Mouse (Mus musculus) embryonic facial prominence, embryonic 14.5 days (tissue): ENCODE results near the gene Podnl1. TPM values are rescaled to one million over a fixed set of nuclear protein-coding genes. Genes with fewer than 3 reads are reported as not detected.

Experiments
- ATAC-seq: fragments of 200-750 bp; cut with Nextera tagmentation; 2 replicates; pipeline ENCODE4 v1.8.0; 2017; ENCODE audit warnings: low read depth, moderate number of reproducible peaks, moderate TSS enrichment
- DNase-seq: peaks from one replicate; pipeline ENCODE4 v3.0.0-alpha.2; 2015; ENCODE audit warnings: low spot score
- H3K27ac ChIP-seq: fragments of 300-500 bp; sonication (generic); replicated peaks from 2 replicates; pipeline ENCODE4 v1.5.1; 2014; ENCODE audit warnings: low read depth, mild to moderate bottlenecking, low read length, moderate library complexity
- H3K27me3 ChIP-seq: fragments of 300-500 bp; sonication (generic); replicated peaks from 2 replicates; pipeline ENCODE4 v1.6.1; 2014; ENCODE audit warnings: low read length; ENCODE audit not compliant: control insufficient read depth, insufficient read depth
- H3K36me3 ChIP-seq: fragments of 300-500 bp; sonication (generic); 2 replicates; pipeline ENCODE4 v1.6.1; 2014; ENCODE audit warnings: low read length, mixed read lengths; ENCODE audit not compliant: control insufficient read depth, insufficient read depth
- H3K4me1 ChIP-seq: fragments of 300-500 bp; sonication (generic); 2 replicates; pipeline ENCODE4 v1.6.1; 2014; ENCODE audit warnings: antibody characterized with exemption, low read length; ENCODE audit not compliant: control insufficient read depth, insufficient read depth
- H3K4me2 ChIP-seq: fragments of 300-500 bp; sonication (generic); 2 replicates; pipeline ENCODE4 v1.6.1; 2014; ENCODE audit warnings: low read depth, mild to moderate bottlenecking, low read length, moderate library complexity, mixed read lengths
- H3K4me3 ChIP-seq: fragments of 300-500 bp; sonication (generic); 2 replicates; pipeline ENCODE4 v1.5.1; 2014; ENCODE audit warnings: low read depth, mild to moderate bottlenecking, low read length
- H3K9ac ChIP-seq: fragments of 300-500 bp; sonication (generic); 2 replicates; pipeline ENCODE4 v1.6.1; 2014; ENCODE audit warnings: low read depth, mild to moderate bottlenecking, low read length, moderate library complexity, mixed read lengths
- H3K9me3 ChIP-seq: fragments of 300-500 bp; sonication (generic); 2 replicates; pipeline ENCODE4 v1.6.1; 2016; ENCODE audit warnings: low read length; ENCODE audit not compliant: control insufficient read depth
- WGBS: fragments of 180-500 bp; shearing (Covaris S2); extraction: QIAGEN DNeasy Blood & Tissue Kit; methylation state at CpG from one replicate; pipeline ENCODE4 v1.1.7; 2014; 5-methylcytosine and 5-hydroxymethylcytosine counted together
- polyA plus RNA-seq: library from polyadenylated mRNA; unstranded; fragments of >200 nt; fragmentation: Nextera tagmentation; extraction: Ambion mirVana; gene quantifications from 2 replicates; pipeline ENCODE4 v1.2.1, GENCODE M21; 2014

Gene Podnl1
- polyA plus RNA-seq, 1 experiment from 2014 or later = 2.4 TPM

GRCm38 (mm10) chr8:84137848-84138247, 12.1 kb downstream of the Podnl1 start:
- Histone ChIP-seq H3K27me3 (no peaks in the 10 kb centered on the region), H3K4me1 (no peaks in the 10 kb centered on the region), H3K9ac (no peak overlapping the region), H3K27ac (no peak overlapping the region), H3K4me3 (no peak overlapping the region), H3K4me2 (no peak overlapping the region), H3K36me3 (peaks cover 98% of the 10 kb centered on the region), H3K9me3 (no peaks in the 10 kb centered on the region)
- WGBS = 93% methylated on average over 3 of the region's 3 CpGs
- ATAC-seq = no peak
- DNase-seq = no peak

DNA sequence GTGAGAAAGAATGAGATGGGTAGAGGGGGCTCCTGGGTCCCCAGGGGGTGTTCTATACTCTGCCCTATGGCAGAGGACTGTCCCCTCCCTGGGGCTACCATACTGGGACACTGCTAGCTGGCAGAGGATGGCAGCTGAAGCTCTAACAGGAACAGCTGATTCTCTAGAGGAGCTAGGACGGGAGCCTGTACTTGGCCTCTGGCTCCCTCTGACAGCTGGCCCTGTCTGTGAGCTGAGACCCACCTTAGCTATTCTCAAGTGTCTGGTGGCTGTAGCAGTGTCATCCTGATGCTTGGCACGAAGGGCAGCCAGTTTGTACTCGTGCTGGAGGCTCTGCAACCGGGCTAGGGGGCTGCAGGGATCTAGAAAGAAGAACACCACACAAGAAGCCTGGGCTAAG, 15.0 kb downstream of the Podnl1 start:
- peak; percentile 59 for ATAC-seq
- Histone ChIP-seq H3K4me2 (no peak overlapping the region), H3K27ac (no peak overlapping the region), H3K4me1 (no peaks in the 10 kb centered on the region), H3K4me3 (no peak overlapping the region), H3K9me3 (no peaks in the 10 kb centered on the region), H3K27me3 (no peaks in the 10 kb centered on the region), H3K36me3 (peaks cover 95% of the 10 kb centered on the region), H3K9ac (no peak overlapping the region)
- peak; percentile 11 for DNase-seq
- 91% methylated on average over 4 of the region's 4 CpGs for WGBS

- WGBS = 91% methylated on average over 8 of the region's 8 CpGs
- ATAC-seq (no peak), DNase-seq (no peak)
- H3K27ac ChIP-seq = no peak overlapping the region
- no peak overlapping the region for H3K9ac ChIP-seq
- H3K4me1 ChIP-seq = peaks cover 11% of the 10 kb centered on the region
- peaks cover 56% of the 10 kb centered on the region for H3K36me3 ChIP-seq
- no peaks in the 10 kb centered on the region for H3K27me3 ChIP-seq
- H3K4me3 ChIP-seq = no peak overlapping the region
- no peaks in the 10 kb centered on the region for H3K9me3 ChIP-seq
- H3K4me2 ChIP-seq = no peak overlapping the region
These were observed 19.0 kb downstream of the Podnl1 start for GRCm38 (mm10) chr8:84144636-84145245.

DNA sequence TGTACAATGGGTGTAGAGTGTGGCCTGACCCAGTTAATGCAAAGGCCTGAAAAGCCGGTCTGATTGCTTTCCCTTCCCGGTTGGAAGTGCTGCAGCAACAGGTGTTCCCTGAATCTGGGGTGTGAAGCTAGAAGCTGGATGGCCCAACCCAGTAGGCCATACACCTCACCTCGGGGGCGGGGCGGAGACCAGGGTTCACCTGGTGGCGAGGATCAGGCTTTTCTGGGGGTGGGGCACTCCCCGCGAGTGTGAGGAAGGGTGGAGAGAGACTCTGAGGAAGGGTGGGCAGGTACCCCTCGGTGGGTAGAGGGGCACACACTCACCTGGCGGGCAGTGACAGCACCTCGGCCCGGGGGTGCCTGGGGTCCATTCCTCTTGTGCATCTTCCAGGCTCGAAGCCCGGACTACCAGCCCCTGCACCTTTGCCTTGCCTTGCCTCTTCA, 21.6 kb downstream of the Podnl1 start:
- Histone ChIP-seq H3K9me3 (no peaks in the 10 kb centered on the region), H3K4me2 (peak overlapping the region; percentile 78), H3K4me1 (peaks cover 11% of the 10 kb centered on the region), H3K36me3 (peaks cover 32% of the 10 kb centered on the region), H3K27ac (peak overlapping the region; percentile 45), H3K4me3 (peak overlapping the region; percentile 63), H3K9ac (peak overlapping the region; percentile 85), H3K27me3 (no peaks in the 10 kb centered on the region)
- DNase-seq = peak; percentile 61
- 5% methylated on average over 12 of the region's 14 CpGs for WGBS
- peak; percentile 31; the same call in 1 of the 2 replicates for ATAC-seq

DNA sequence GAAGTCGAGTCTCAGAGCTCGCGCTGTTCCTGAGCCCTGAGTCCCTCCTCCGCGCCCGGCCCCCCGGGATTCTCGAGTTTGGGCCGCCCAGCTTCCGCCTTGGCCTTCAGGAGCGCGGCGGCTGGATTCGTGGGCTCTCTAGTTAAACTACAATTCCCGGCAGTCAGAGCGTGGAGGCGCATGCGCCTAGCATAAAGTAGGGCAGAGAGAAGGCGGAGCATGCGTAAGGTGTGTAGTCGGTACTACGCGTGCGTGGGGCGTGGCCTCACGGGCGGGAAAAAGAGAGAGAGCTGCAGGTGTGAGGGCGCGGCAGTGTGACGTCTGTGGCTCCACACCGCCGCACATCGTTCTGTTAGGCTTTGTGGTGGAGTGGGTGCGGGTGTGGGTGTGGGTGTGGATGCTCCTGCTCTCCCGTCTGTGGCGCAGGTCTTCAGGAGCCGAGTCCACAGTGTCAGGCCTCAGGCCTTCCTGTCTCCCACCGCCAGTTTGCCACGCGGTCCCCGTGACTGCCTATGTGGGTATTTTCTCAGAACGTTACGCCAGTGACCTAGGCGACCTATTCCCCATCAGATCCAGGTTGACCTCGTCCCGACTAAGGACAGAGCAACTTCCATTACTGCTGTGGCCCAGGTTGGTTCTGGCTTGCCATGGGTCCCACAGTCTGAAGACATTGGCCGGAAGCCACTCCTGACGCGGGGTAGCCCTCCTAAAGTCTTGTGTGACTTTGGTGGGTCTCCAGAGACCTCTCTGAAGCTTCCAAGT, 22.2 kb downstream of the Podnl1 start, which contains the start of the genes Cc2d1a and 4930432K21Rik:
Cc2d1a (minus strand) TSS at position 168 of the 762 bp plus-strand sequence.
4930432K21Rik (plus strand) TSS at position 257 of the 762 bp plus-strand sequence.
- Histone ChIP-seq H3K4me2 (peak within 1 kb of the TSS; percentile 78), H3K36me3 (peaks cover 26% of the 10 kb centered on the region), H3K4me3 (peak within 1 kb of the TSS; percentile 63), H3K27me3 (no peaks in the 10 kb centered on the region), H3K9ac (peak within 1 kb of the TSS; percentile 85), H3K27ac (peak within 1 kb of the TSS; percentile 45), H3K4me1 (peaks cover 11% of the 10 kb centered on the region), H3K9me3 (no peaks in the 10 kb centered on the region)
- 16% methylated on average over 47 of the region's 49 CpGs for WGBS
- DNase-seq (peak; percentile 98), ATAC-seq (peak; percentile 96)

GRCm38 (mm10) chr8:84148531-84148850, 22.7 kb downstream of the Podnl1 start:
- Histone ChIP-seq H3K9ac (no peak overlapping the region), H3K27ac (no peak overlapping the region), H3K4me2 (peak overlapping the region; percentile 78; the same call in 1 of the 2 replicates), H3K4me1 (peaks cover 11% of the 10 kb centered on the region), H3K36me3 (peaks cover 20% of the 10 kb centered on the region), H3K9me3 (no peaks in the 10 kb centered on the region), H3K4me3 (peak overlapping the region; percentile 63; the same call in 1 of the 2 replicates), H3K27me3 (no peaks in the 10 kb centered on the region)
- no peak for DNase-seq
- 86% methylated on average over 5 of the region's 5 CpGs for WGBS
- no peak for ATAC-seq

DNA sequence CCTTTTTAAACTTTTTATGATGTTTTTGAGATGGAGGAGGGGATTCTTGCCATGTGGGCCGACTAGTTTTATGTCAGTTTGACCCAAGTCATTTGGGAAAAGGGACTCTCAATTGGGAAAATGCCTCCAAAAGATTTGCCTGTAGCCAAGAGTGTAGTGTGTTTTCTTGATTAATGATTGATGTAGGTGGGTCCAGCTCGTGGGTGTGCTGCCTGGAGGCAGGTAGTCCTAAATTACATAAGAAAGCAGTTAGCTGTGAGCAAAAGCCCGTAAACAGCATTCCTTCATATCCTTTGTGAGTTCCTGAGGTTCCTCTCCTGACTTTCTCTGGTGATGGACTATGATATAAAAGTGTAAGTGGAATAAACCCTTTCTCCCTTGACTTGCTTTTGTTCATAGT, 23.4 kb downstream of the Podnl1 start:
- WGBS = 71% methylated on average over 3 of the region's 3 CpGs
- Histone ChIP-seq H3K4me2 (no peak overlapping the region), H3K27me3 (no peaks in the 10 kb centered on the region), H3K9ac (no peak overlapping the region), H3K27ac (no peak overlapping the region), H3K36me3 (peaks cover 13% of the 10 kb centered on the region; the same call in 1 of the 2 replicates), H3K9me3 (no peaks in the 10 kb centered on the region), H3K4me3 (no peak overlapping the region), H3K4me1 (peaks cover 11% of the 10 kb centered on the region)
- DNase-seq (no peak), ATAC-seq (no peak)

DNA sequence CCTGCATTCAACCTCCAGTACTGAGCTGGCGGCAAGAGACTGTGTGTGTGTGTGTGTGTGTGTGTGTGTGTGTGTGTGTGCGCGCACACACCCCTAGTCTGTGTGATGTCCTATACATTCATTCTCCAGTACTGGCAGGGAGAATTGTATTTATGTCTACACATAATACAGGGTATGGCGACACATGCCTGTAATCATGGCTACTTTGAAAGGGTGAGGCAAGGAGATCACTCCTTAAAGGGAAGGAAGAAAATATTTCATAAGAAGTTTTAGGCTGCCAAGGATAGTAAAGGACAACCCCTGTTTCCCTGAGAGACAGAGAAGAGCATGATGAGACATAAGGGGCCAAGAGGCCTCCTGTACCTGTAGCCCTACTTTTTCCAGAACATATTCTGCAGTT, 31.8 kb downstream of the Podnl1 start:
- Histone ChIP-seq H3K9me3 (no peaks in the 10 kb centered on the region), H3K27ac (no peak overlapping the region), H3K27me3 (no peaks in the 10 kb centered on the region), H3K4me2 (no peak overlapping the region), H3K4me3 (no peak overlapping the region), H3K4me1 (no peaks in the 10 kb centered on the region), H3K36me3 (peaks cover 11% of the 10 kb centered on the region; the same call in 1 of the 2 replicates), H3K9ac (no peak overlapping the region)
- no peak for DNase-seq
- WGBS = 93% methylated on average over 4 of the region's 4 CpGs
- ATAC-seq = no peak
